Mouse (Mus musculus): ENCODE data around the gene Prkar1a. TPM values are rescaled to one million over a fixed set of nuclear protein-coding genes. Genes with fewer than 3 reads are reported as not detected.

Gene Prkar1a
- total RNA-seq (2023): 284 TPM

GRCm38 (mm10) chr11:109649206-109649605, at the start of gene Prkar1a:
Gene Prkar1a (plus strand): TSS chr11:109649405.

GRCm38 (mm10) chr11:109611303-109612149, 37.7 kb upstream of the Prkar1a start, which contains the start of gene Wipi1:
Gene Wipi1 (minus strand): TSS chr11:109611967.

Other genes with a start within 250 kb of the Prkar1a start
- 1.0 TPM for gene 9930022D16Rik, start 235.5 kb upstream of the Prkar1a start, total RNA-seq (2023)
- 51.0 TPM for gene Amz2, start 223.5 kb upstream of the Prkar1a start, total RNA-seq (2023)
- 2.1 TPM for gene Arsg, start 176.0 kb upstream of the Prkar1a start, total RNA-seq (2023)
- gene Slc16a6, start 175.8 kb upstream of the Prkar1a start, total RNA-seq (2023): 22.9 TPM
- 0.59 TPM for gene Wipi1, start 37.4 kb upstream of the Prkar1a start, total RNA-seq (2023)
- 0.59 TPM for gene Fam20a, start 72.9 kb downstream of the Prkar1a start, total RNA-seq (2023)
- not detected for gene 1700012B07Rik, start 178.6 kb downstream of the Prkar1a start, total RNA-seq (2023)

Data from CD4-positive naive resting alpha-beta T cell, adult 57 days (primary cell).